Mouse (Mus musculus) lung, postnatal 36 days (tissue): ENCODE measurements around the gene Klk11.

ENCODE experiments used
- DNase-seq: peaks from one replicate; pipeline ENCODE4 v3.0.0; 2022; ENCODE audit warnings: mixed read lengths

Klk11 gene

GRCm38 (mm10) chr7:43797333-43797769 lies 22.9 kb downstream of the Klk11 start, which contains the start of gene Klk8:
Gene Klk8 (plus strand): TSS chr7:43797577.
- DNase-seq: peak; percentile 55

GRCm38 (mm10) chr7:43797844-43798462 lies 23.5 kb downstream of the Klk11 start:
- peak; percentile 57 for DNase-seq

- DNase-seq: no peak
Observed at GRCm38 (mm10) chr7:43799876-43800275, 25.5 kb downstream of the Klk11 start.

GRCm38 (mm10) chr7:43810994-43811393 lies 36.6 kb downstream of the Klk11 start, which contains the start of gene Klk7:
Gene Klk7 (plus strand): TSS chr7:43811294.
- no peak for DNase-seq

- DNase-seq: no peak
Observed at GRCm38 (mm10) chr7:43815211-43815610, 40.8 kb downstream of the Klk11 start.

GRCm38 (mm10) chr7:43816746-43817145 lies 42.3 kb downstream of the Klk11 start:
- DNase-seq: no peak

- no peak for DNase-seq
Observed at GRCm38 (mm10) chr7:43821581-43821980, 47.2 kb downstream of the Klk11 start.

GRCm38 (mm10) chr7:43824199-43824598 lies 49.8 kb downstream of the Klk11 start, which contains the start of gene Klk6:
Gene Klk6 (plus strand): TSS chr7:43824499.
- no peak for DNase-seq

- no peak for DNase-seq
Observed at GRCm38 (mm10) chr7:43826056-43826455, 51.7 kb downstream of the Klk11 start.

- no peak for DNase-seq
Observed at GRCm38 (mm10) chr7:43827706-43828105, 53.3 kb downstream of the Klk11 start.
